Mouse (Mus musculus) erythroblast, embryonic 14.5 days (primary cell): ENCODE measurements at regions not wholly inside any gene's neighbourhood (a gene's known extent, or its start where the extent isn't known, plus 50 kb on each side); places are given as distances from the start of the nearest gene placed in this dataset.

Experiments
- GATA1 ChIP-seq: IDR thresholded peaks from 2 replicates; pipeline ENCODE4 v1.6.1; 2012; ENCODE audit warnings: low read length, inconsistent platforms, mixed read lengths
- TAL1 ChIP-seq: IDR thresholded peaks from 3 replicates; pipeline ENCODE4 v1.6.1; 2012; ENCODE audit warnings: low read length, inconsistent platforms, mixed read lengths

DNA sequence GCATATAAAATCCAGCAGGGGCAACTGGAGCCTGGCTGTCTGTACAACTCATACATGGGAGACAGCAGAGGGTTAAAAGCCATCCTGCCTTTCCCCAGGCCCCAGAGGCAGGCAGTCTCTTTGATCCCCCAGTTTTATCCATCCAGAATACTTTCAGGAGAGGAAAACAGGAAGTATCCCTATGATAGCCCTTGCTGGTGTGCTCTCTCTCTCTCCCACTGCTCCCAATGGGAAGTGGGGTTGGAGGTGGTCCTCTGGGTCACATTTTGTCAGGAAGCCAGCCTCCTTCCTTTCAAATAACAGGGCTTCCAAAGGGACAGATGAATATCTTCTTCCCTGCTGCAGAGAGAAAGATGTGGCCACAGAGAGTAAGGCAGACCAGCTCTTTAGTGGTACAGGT lies 50.1 kb upstream of the Pim1 start:
- TF ChIP-seq GATA1 (no peak), TAL1 (no peak)
